Mouse (Mus musculus) CD4-positive, CD25-positive, alpha-beta regulatory T cell, adult 4 months (primary cell): ENCODE results near the gene Lta. TPM values are rescaled to one million over a fixed set of nuclear protein-coding genes. Genes with fewer than 3 reads are reported as not detected.

Source experiments
- ATAC-seq: one replicate; pipeline ENCODE4 v1.8.0; 2017
- polyA plus RNA-seq, 2 experiments: library from polyadenylated mRNA; unstranded; fragments of 100-300 nt; shearing (Covaris generic); gene quantifications; one replicate each; pipeline ENCODE4 v1.2.1; 2017

Gene Lta
- polyA plus RNA-seq, 2 experiments from 2014 or later: 82.7 to 99.0 TPM

- ATAC-seq: no peak
These were observed 47.9 kb downstream of the Lta start for GRCm38 (mm10) chr17:35157254-35157653.

- ATAC-seq: no peak
These were observed 48.5 kb downstream of the Lta start for GRCm38 (mm10) chr17:35156461-35157200.

GRCm38 (mm10) chr17:35155451-35155850, 49.7 kb downstream of the Lta start:
- ATAC-seq: no peak

GRCm38 (mm10) chr17:35154616-35155015, 50.5 kb downstream of the Lta start:
- ATAC-seq: no peak

- ATAC-seq: no peak
These were observed 51.2 kb downstream of the Lta start for GRCm38 (mm10) chr17:35153931-35154330.

Other genes with a start within 250 kb of the Lta start
- 1 to 10 TPM in 1 of 2 experiments, under 1 TPM in 1; 0.84 to 3.7 TPM for gene Hspa1b, start 246.1 kb downstream of the Lta start, polyA plus RNA-seq
- gene Gm20481, start 235.4 kb downstream of the Lta start, polyA plus RNA-seq: 1 to 10 TPM in 1 of 2 experiments, not detected in 1; 3.1 TPM
- gene Hspa1a, start 233.2 kb downstream of the Lta start, polyA plus RNA-seq: 1 to 10 TPM in 1 of 2 experiments, not detected in 1; 1.1 TPM
- 1 to 10 TPM in 1 of 2 experiments, under 1 TPM in 1; 0.17 to 1.3 TPM for gene Hspa1l, start 232.6 kb downstream of the Lta start, polyA plus RNA-seq
- gene Lsm2, start 223.5 kb downstream of the Lta start, polyA plus RNA-seq: 10 to 100 TPM; 51.4 to 54.8 TPM
- gene Vars, start 204.4 kb downstream of the Lta start, polyA plus RNA-seq: 10 to 100 TPM; 28.4 to 31.6 TPM
- gene Vwa7, start 188.8 kb downstream of the Lta start, polyA plus RNA-seq: under 1 TPM; 0.12 to 0.14 TPM
- 1 to 10 TPM; 2.7 to 2.8 TPM for gene Sapcd1, start 177.3 kb downstream of the Lta start, polyA plus RNA-seq
- 1 to 10 TPM; 1.8 to 2.5 TPM for gene Msh5, start 158.6 kb downstream of the Lta start, polyA plus RNA-seq
- 100 to 1,000 TPM; 490 to 619 TPM for gene Clic1, start 155.4 kb downstream of the Lta start, polyA plus RNA-seq
- 1 to 10 TPM; 1.1 to 6.3 TPM for gene Ddah2, start 146.3 kb downstream of the Lta start, polyA plus RNA-seq
- gene Ly6g6c, start 140.0 kb downstream of the Lta start, polyA plus RNA-seq: not detected
- not detected for gene Mpig6b, start 139.2 kb downstream of the Lta start, polyA plus RNA-seq
- gene Ly6g6e, start 128.4 kb downstream of the Lta start, polyA plus RNA-seq: not detected
- gene Ly6g6d, start 127.3 kb downstream of the Lta start, polyA plus RNA-seq: not detected
- gene Ly6g6f, start 119.7 kb downstream of the Lta start, polyA plus RNA-seq: not detected
- 10 to 100 TPM; 23.5 to 27.2 TPM for gene Abhd16a, start 116.1 kb downstream of the Lta start, polyA plus RNA-seq
- gene Ly6g5c, start 97.1 kb downstream of the Lta start, polyA plus RNA-seq: not detected
- 1 to 10 TPM; 2.5 to 2.8 TPM for gene Ly6g5b, start 89.9 kb downstream of the Lta start, polyA plus RNA-seq
- gene Gpank1, start 83.9 kb downstream of the Lta start, polyA plus RNA-seq: 10 to 100 TPM; 80.4 to 86.0 TPM
- 100 to 1,000 TPM; 243 to 284 TPM for gene Csnk2b, start 83.3 kb downstream of the Lta start, polyA plus RNA-seq
- 10 to 100 TPM; 24.2 to 33.4 TPM for gene D17H6S53E, start 79.0 kb downstream of the Lta start, polyA plus RNA-seq
- under 1 TPM in 1 of 2 experiments, not detected in 1; 0.32 TPM for gene Apom, start 73.3 kb downstream of the Lta start, polyA plus RNA-seq
- 10 to 100 TPM; 16.9 to 31.5 TPM for gene Bag6, start 70.2 kb downstream of the Lta start, polyA plus RNA-seq
- 10 to 100 TPM; 43.0 to 75.1 TPM for gene Prrc2a, start 40.5 kb downstream of the Lta start, polyA plus RNA-seq
- gene Aif1, start 29.3 kb downstream of the Lta start, polyA plus RNA-seq: 1 to 10 TPM; 1.8 to 3.7 TPM
- 10 to 100 TPM in 1 of 2 experiments, 1 to 10 TPM in 1; 7.3 to 10.0 TPM for gene Lst1, start 16.9 kb downstream of the Lta start, polyA plus RNA-seq
- gene Ltb, start 10.9 kb downstream of the Lta start, polyA plus RNA-seq: 100 to 1,000 TPM; 154 to 344 TPM
- gene Tnf, start 3.3 kb downstream of the Lta start, polyA plus RNA-seq: 10 to 100 TPM; 15.3 to 23.5 TPM
- gene Gm16181, start 15.5 kb upstream of the Lta start, polyA plus RNA-seq: 1 to 10 TPM in 1 of 2 experiments, under 1 TPM in 1; 0.79 to 1.4 TPM
- gene Atp6v1g2, start 28.3 kb upstream of the Lta start, polyA plus RNA-seq: 1 to 10 TPM; 6.3 to 8.2 TPM
- 1 to 10 TPM; 2.0 to 2.2 TPM for gene Nfkbil1, start 30.4 kb upstream of the Lta start, polyA plus RNA-seq
- 100 to 1,000 TPM; 255 to 357 TPM for gene Ddx39b, start 36.4 kb upstream of the Lta start, polyA plus RNA-seq
- 1,000 to 10,000 TPM; 4,417 to 6,162 TPM for gene H2-D1, start 57.4 kb upstream of the Lta start, polyA plus RNA-seq
- gene H2-Q1, start 115.1 kb upstream of the Lta start, polyA plus RNA-seq: under 1 TPM in 1 of 2 experiments, not detected in 1; 0.13 TPM
- 10 to 100 TPM in 1 of 2 experiments, 1 to 10 TPM in 1; 9.8 to 10.8 TPM for gene H2-Q2, start 136.9 kb upstream of the Lta start, polyA plus RNA-seq
- 10 to 100 TPM; 14.0 to 16.4 TPM for gene H2-Q4, start 174.3 kb upstream of the Lta start, polyA plus RNA-seq
- 100 to 1,000 TPM; 488 to 605 TPM for gene H2-Q6, start 219.5 kb upstream of the Lta start, polyA plus RNA-seq
- 1,000 to 10,000 TPM; 1,046 to 1,058 TPM for gene H2-Q7, start 233.8 kb upstream of the Lta start, polyA plus RNA-seq